Mouse (Mus musculus): ENCODE results near the gene Hrh1. TPM values are rescaled to one million over a fixed set of nuclear protein-coding genes. Genes with fewer than 3 reads are reported as not detected.

The Hrh1 gene
- polyA plus RNA-seq, 1 experiment from 2014 or later = 0.07 TPM

DNA sequence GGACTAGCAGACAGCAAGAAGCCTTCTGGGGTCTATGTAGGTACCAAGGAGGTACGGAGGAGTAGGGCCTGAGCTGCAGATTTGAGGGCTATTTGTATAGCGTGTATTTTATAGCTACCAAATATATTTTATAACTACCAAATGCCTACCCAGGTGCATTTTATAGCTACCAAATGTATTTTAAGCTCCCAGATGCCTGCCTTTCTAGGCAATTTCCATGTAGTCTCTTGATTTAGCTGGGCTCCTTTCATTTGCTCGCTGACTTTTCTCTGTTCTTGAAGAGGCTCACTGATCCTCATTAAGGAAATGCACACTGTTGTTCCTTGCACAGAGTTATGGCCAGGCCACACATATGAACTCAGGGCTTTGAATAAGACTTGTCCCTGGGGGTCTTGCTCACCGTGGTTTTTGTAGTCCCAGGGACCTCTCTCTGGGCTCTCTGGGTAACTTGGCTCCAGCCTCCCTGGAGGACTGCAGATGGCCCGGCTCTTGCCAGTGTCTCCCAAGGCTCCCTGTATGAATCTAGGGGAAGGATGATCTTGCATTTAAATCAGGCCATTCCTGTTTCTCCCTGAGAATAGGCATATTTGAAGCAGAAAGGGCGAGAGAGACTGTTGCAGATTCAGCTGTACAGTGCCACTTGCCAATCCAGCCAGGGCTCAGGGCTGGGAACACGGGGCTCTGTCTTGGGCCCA, 7.2 kb downstream of the Hrh1 start:
- H3K9me3 ChIP-seq (ENCODE audit: control insufficient read depth, low read length) = no peaks in the 10 kb centered on the region
- ATAC-seq (ENCODE audit: insufficient number of reproducible peaks, insufficient read depth, low FRiP score, low read depth) = no peak
- no peak overlapping the region for H3K4me3 ChIP-seq (ENCODE audit: control insufficient read depth in 1 of 2, insufficient read depth in 1 of 2, low read depth in 1 of 2, low read length in 2 of 2)
- H3K9ac ChIP-seq (ENCODE audit: low read length) = no peak overlapping the region
- H3K4me1 ChIP-seq (ENCODE audit: control insufficient read depth in 2 of 2, insufficient read depth in 2 of 2, low read length in 2 of 2) = 0 out of 4 replicates have a peak, but pooled peaks cover 0 to 4% of the 10 kb centered on the region in 2 experiments
- H3K4me2 ChIP-seq (ENCODE audit: low read length) = no peak overlapping the region
- peaks cover 38% of the 10 kb centered on the region for H3K27me3 ChIP-seq (ENCODE audit: control insufficient read depth, insufficient read depth, low read length)
- no peak overlapping the region for H3K27ac ChIP-seq (replicated peaks in 1 of 2; ENCODE audit: control insufficient read depth in 1 of 2, insufficient read depth in 1 of 2, low read depth in 2 of 2, low read length in 2 of 2)
- WGBS = 72% methylated on average over 7 of the region's 7 CpGs
- no peaks in the 10 kb centered on the region for H3K36me3 ChIP-seq (ENCODE audit: control insufficient read depth, insufficient read depth, low read length)

DNA sequence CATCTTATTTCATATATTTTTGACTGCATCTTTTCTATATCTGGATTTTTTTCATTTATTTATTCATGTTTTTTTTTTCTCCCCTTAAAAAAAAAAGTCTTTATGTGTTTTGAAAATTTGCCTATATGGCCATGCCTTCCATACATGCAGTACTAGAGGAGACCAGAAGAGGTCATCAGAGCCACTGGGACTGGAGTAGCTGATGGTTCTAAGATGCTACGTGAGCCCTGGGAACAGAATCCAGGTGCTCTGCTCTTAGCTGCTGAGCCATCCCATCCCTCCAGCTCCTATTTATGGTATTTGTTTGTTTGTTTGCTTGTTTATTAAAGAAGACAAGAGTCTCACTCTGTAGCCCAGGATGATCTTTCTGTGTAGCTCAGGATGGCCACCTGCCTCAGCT, 8.9 kb downstream of the Hrh1 start:
- no peak overlapping the region for H3K4me2 ChIP-seq (ENCODE audit: low read length)
- H3K36me3 ChIP-seq (ENCODE audit: control insufficient read depth, insufficient read depth, low read length) = no peaks in the 10 kb centered on the region
- no peak overlapping the region for H3K9ac ChIP-seq (ENCODE audit: low read length)
- no peak overlapping the region for H3K4me3 ChIP-seq (ENCODE audit: control insufficient read depth in 1 of 2, insufficient read depth in 1 of 2, low read depth in 1 of 2, low read length in 2 of 2)
- H3K27me3 ChIP-seq (ENCODE audit: control insufficient read depth, insufficient read depth, low read length) = peaks cover 23% of the 10 kb centered on the region; the same call in 1 of the 2 replicates
- H3K4me1 ChIP-seq (ENCODE audit: control insufficient read depth in 2 of 2, insufficient read depth in 2 of 2, low read length in 2 of 2) = 0 out of 4 replicates have a peak, but pooled peaks cover 0 to 4% of the 10 kb centered on the region in 2 experiments
- WGBS = 57% methylated on average over 1 of the region's 1 CpGs
- H3K9me3 ChIP-seq (ENCODE audit: control insufficient read depth, low read length) = no peaks in the 10 kb centered on the region
- no peak overlapping the region for H3K27ac ChIP-seq (replicated peaks in 1 of 2; ENCODE audit: control insufficient read depth in 1 of 2, insufficient read depth in 1 of 2, low read depth in 2 of 2, low read length in 2 of 2)
- ATAC-seq (ENCODE audit: insufficient number of reproducible peaks, insufficient read depth, low FRiP score, low read depth) = no peak

DNA sequence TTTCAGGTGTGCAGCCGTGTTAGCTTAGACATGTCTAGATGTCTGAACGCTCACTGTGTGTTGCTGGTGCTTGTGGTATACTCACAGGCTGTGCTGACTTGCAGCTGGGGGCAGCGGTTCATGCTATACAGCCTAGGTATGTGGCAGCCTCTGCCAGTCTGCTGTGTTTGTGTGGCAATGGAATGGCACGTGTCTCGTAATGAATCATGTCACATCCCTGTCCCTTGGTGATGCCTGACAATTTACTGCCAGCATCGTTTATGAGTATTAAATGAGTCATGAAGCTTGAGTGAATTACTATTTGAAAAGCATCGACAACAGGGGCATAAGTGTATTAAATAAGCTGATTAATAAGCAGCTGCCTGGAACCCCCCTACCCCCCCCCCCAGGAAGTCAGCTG, 9.3 kb downstream of the Hrh1 start:
- Histone ChIP-seq H3K9ac (ENCODE audit: low read length) (no peak overlapping the region), H3K36me3 (ENCODE audit: control insufficient read depth, insufficient read depth, low read length) (no peaks in the 10 kb centered on the region), H3K4me1 (ENCODE audit: control insufficient read depth in 2 of 2, insufficient read depth in 2 of 2, low read length in 2 of 2) (0 out of 4 replicates have a peak, but pooled peaks cover 0 to 4% of the 10 kb centered on the region in 2 experiments), H3K27me3 (ENCODE audit: control insufficient read depth, insufficient read depth, low read length) (peaks cover 20% of the 10 kb centered on the region; the same call in 1 of the 2 replicates), H3K4me3 (ENCODE audit: control insufficient read depth in 1 of 2, insufficient read depth in 1 of 2, low read depth in 1 of 2, low read length in 2 of 2) (no peak overlapping the region), H3K4me2 (ENCODE audit: low read length) (no peak overlapping the region), H3K27ac (replicated peaks in 1 of 2; ENCODE audit: control insufficient read depth in 1 of 2, insufficient read depth in 1 of 2, low read depth in 2 of 2, low read length in 2 of 2) (no peak overlapping the region), H3K9me3 (ENCODE audit: control insufficient read depth, low read length) (no peaks in the 10 kb centered on the region)
- WGBS = 83% methylated on average over 7 of the region's 7 CpGs
- no peak for ATAC-seq (ENCODE audit: insufficient number of reproducible peaks, insufficient read depth, low FRiP score, low read depth)

DNA sequence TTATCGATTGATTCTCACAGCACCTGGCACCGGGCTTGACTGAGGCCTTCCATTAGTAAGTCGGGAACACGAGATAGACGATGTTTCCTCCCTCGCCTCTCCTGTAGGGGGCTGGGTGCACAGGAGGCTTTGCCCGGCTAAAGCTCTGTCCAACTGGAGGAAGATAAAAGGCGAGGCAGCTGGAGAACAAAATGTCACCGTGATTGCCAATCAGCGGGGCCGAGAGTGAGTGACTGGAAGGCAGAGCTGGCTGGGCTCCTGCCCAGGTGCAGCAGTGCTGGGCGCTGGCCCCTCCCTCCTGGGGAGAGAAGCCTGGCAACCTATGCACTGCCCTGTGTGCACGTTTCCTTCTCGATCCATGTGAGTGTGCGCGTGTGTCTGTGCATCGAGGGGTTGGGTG, 10.5 kb downstream of the Hrh1 start:
- WGBS = 39% methylated on average over 17 of the region's 17 CpGs
- no peak overlapping the region for H3K27ac ChIP-seq (replicated peaks in 1 of 2; ENCODE audit: control insufficient read depth in 1 of 2, insufficient read depth in 1 of 2, low read depth in 2 of 2, low read length in 2 of 2)
- no peaks in the 10 kb centered on the region for H3K9me3 ChIP-seq (ENCODE audit: control insufficient read depth, low read length)
- no peak overlapping the region for H3K4me3 ChIP-seq (ENCODE audit: control insufficient read depth in 1 of 2, insufficient read depth in 1 of 2, low read depth in 1 of 2, low read length in 2 of 2)
- no peak for ATAC-seq (ENCODE audit: insufficient number of reproducible peaks, insufficient read depth, low FRiP score, low read depth)
- H3K4me1 ChIP-seq (ENCODE audit: control insufficient read depth in 2 of 2, insufficient read depth in 2 of 2, low read length in 2 of 2) = 0 out of 4 replicates have a peak, but pooled peaks cover 0 to 4% of the 10 kb centered on the region in 2 experiments
- H3K27me3 ChIP-seq (ENCODE audit: control insufficient read depth, insufficient read depth, low read length) = peaks cover 20% of the 10 kb centered on the region
- H3K4me2 ChIP-seq (ENCODE audit: low read length) = no peak overlapping the region
- no peak overlapping the region for H3K9ac ChIP-seq (ENCODE audit: low read length)
- no peaks in the 10 kb centered on the region for H3K36me3 ChIP-seq (ENCODE audit: control insufficient read depth, insufficient read depth, low read length)

DNA sequence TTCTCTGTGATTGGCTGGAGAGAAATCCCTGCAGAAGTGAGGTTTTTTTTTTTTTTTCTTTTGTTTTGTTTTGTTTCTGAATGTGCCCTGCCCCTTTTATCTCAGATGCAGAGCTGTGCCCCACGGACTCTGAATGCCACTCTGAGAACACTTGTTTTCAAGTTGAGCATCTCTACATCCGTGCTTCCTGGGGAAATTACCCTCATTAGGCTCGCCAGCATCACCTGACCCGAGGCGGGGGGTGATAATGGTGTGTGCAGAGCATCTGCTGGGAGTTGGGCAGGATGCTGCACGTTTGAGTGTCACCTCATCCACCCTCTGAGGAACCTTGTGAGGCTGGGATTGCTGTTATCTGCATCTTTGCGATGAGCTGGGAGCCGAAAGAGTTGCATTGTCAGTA, 14.2 kb downstream of the Hrh1 start:
- no peak for ATAC-seq (ENCODE audit: insufficient number of reproducible peaks, insufficient read depth, low FRiP score, low read depth)
- Histone ChIP-seq H3K4me1 (ENCODE audit: control insufficient read depth in 2 of 2, insufficient read depth in 2 of 2, low read length in 2 of 2) (no peaks in the 10 kb centered on the region), H3K4me3 (ENCODE audit: control insufficient read depth in 1 of 2, insufficient read depth in 1 of 2, low read depth in 1 of 2, low read length in 2 of 2) (no peak overlapping the region), H3K36me3 (ENCODE audit: control insufficient read depth, insufficient read depth, low read length) (no peaks in the 10 kb centered on the region), H3K27ac (replicated peaks in 1 of 2; ENCODE audit: control insufficient read depth in 1 of 2, insufficient read depth in 1 of 2, low read depth in 2 of 2, low read length in 2 of 2) (no peak overlapping the region), H3K27me3 (ENCODE audit: control insufficient read depth, insufficient read depth, low read length) (peaks cover 15% of the 10 kb centered on the region), H3K9me3 (ENCODE audit: control insufficient read depth, low read length) (0 out of 2 replicates have a peak, but pooled peaks cover 3% of the 10 kb centered on the region), H3K9ac (ENCODE audit: low read length) (no peak overlapping the region), H3K4me2 (ENCODE audit: low read length) (no peak overlapping the region)
- 63% methylated on average over 8 of the region's 8 CpGs for WGBS

DNA sequence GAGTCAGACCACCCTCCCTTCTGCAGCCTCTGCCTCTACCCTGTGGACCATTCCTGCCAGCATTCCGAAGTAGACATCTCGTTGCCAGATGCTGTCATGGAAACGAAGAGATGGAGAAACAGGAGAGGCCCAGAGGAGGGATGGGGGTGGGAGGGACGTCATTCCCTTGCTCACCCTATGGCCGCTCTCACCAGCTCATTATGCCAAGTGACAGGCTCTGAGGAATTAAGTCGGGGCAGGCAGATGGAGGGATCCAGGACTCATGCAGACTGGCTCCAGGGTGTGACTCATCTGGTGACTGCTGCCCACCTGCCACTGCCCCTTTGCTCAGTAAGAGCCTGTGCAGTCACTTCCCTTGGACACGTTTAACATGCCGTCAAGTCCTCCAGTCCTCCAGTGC, 16.8 kb downstream of the Hrh1 start:
- Histone ChIP-seq H3K9me3 (ENCODE audit: control insufficient read depth, low read length) (0 out of 2 replicates have a peak, but pooled peaks cover 3% of the 10 kb centered on the region), H3K4me1 (ENCODE audit: control insufficient read depth in 2 of 2, insufficient read depth in 2 of 2, low read length in 2 of 2) (no peaks in the 10 kb centered on the region), H3K9ac (ENCODE audit: low read length) (no peak overlapping the region), H3K4me2 (ENCODE audit: low read length) (no peak overlapping the region), H3K27me3 (ENCODE audit: control insufficient read depth, insufficient read depth, low read length) (no peaks in the 10 kb centered on the region; the same call in 1 of the 2 replicates), H3K36me3 (ENCODE audit: control insufficient read depth, insufficient read depth, low read length) (no peaks in the 10 kb centered on the region), H3K27ac (replicated peaks in 1 of 2; ENCODE audit: control insufficient read depth in 1 of 2, insufficient read depth in 1 of 2, low read depth in 2 of 2, low read length in 2 of 2) (no peak overlapping the region), H3K4me3 (ENCODE audit: control insufficient read depth in 1 of 2, insufficient read depth in 1 of 2, low read depth in 1 of 2, low read length in 2 of 2) (no peak overlapping the region)
- ATAC-seq (ENCODE audit: insufficient number of reproducible peaks, insufficient read depth, low FRiP score, low read depth) = no peak
- 53% methylated on average over 8 of the region's 8 CpGs for WGBS

DNA sequence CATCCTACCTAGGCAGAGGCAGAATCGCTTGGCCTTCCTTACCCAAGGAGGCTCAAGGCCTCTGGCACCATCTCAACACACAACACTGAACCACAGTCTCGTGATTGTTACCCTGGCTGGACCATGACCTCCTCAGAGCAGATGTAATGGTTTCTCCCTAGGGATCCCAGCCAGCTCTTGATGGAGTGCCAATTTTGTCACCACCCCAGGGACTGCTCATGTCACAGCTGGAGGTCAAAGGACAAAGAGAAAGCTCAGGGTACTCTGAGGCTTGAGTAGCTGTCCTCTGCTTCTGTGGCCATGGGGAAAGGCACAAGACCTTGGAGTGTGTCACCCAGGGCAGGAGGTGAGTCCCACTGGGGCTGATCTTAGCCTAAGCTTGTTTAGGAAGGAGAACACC, 20.3 kb downstream of the Hrh1 start:
- ATAC-seq (ENCODE audit: insufficient number of reproducible peaks, insufficient read depth, low FRiP score, low read depth) = no peak
- H3K27ac ChIP-seq (replicated peaks in 1 of 2; ENCODE audit: control insufficient read depth in 1 of 2, insufficient read depth in 1 of 2, low read depth in 2 of 2, low read length in 2 of 2) = no peak overlapping the region
- H3K36me3 ChIP-seq (ENCODE audit: control insufficient read depth, insufficient read depth, low read length) = no peaks in the 10 kb centered on the region
- no peak overlapping the region for H3K4me3 ChIP-seq (ENCODE audit: control insufficient read depth in 1 of 2, insufficient read depth in 1 of 2, low read depth in 1 of 2, low read length in 2 of 2)
- H3K27me3 ChIP-seq (ENCODE audit: control insufficient read depth, insufficient read depth, low read length) = no peaks in the 10 kb centered on the region
- H3K4me1 ChIP-seq (ENCODE audit: control insufficient read depth in 2 of 2, insufficient read depth in 2 of 2, low read length in 2 of 2) = no peaks in the 10 kb centered on the region
- H3K4me2 ChIP-seq (ENCODE audit: low read length) = no peak overlapping the region
- 0 out of 2 replicates have a peak, but pooled peaks cover 3% of the 10 kb centered on the region for H3K9me3 ChIP-seq (ENCODE audit: control insufficient read depth, low read length)
- WGBS = 52% methylated on average over 2 of the region's 2 CpGs
- no peak overlapping the region for H3K9ac ChIP-seq (ENCODE audit: low read length)

DNA sequence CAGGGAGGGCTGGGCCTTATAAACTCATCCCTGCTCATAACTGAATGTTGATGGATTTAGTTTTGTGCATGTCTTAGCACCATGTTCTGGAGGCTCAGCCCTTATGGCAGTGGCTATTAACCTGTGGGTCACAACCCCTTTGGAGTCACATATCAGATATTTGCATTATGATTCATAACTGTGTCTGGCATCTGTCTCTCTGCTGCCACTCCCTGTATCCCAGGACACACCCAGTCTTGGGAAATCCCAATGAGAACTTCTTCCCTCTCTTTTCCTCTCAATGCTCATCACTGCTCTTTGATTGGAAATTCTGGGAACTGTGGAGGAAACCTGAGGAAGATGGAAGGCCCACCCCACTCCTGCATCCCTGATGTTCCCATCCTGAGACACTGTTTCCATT, 23.3 kb downstream of the Hrh1 start:
- no peak overlapping the region for H3K27ac ChIP-seq (replicated peaks in 1 of 2; ENCODE audit: control insufficient read depth in 1 of 2, insufficient read depth in 1 of 2, low read depth in 2 of 2, low read length in 2 of 2)
- no peak for ATAC-seq (ENCODE audit: insufficient number of reproducible peaks, insufficient read depth, low FRiP score, low read depth)
- no peaks in the 10 kb centered on the region for H3K36me3 ChIP-seq (ENCODE audit: control insufficient read depth, insufficient read depth, low read length)
- no peak overlapping the region for H3K4me3 ChIP-seq (ENCODE audit: control insufficient read depth in 1 of 2, insufficient read depth in 1 of 2, low read depth in 1 of 2, low read length in 2 of 2)
- no peaks in the 10 kb centered on the region for H3K4me1 ChIP-seq (ENCODE audit: control insufficient read depth in 2 of 2, insufficient read depth in 2 of 2, low read length in 2 of 2)
- no peaks in the 10 kb centered on the region for H3K27me3 ChIP-seq (ENCODE audit: control insufficient read depth, insufficient read depth, low read length)
- no peaks in the 10 kb centered on the region for H3K9me3 ChIP-seq (ENCODE audit: control insufficient read depth, low read length)
- no peak overlapping the region for H3K9ac ChIP-seq (ENCODE audit: low read length)
- no peak overlapping the region for H3K4me2 ChIP-seq (ENCODE audit: low read length)
